In genomic region chr6:15373621-15374020, GRCm38 (mm10) we compare ENCODE assay signal across 13 mouse cellular contexts.
"Had no signal": no experiment of that assay in that cellular context is flagged by ENCODE, and none has a peak within 500 bp of the region (broad histone marks: within the 10 kb centered on the region; RNA-seq: fewer than 3 reads in every experiment).

No protein-coding gene starts in this region.

- H3K27me3 ChIP-seq: liver, embryonic 13.5 days; megakaryocyte, embryonic 14.5 days; midbrain, embryonic 12.5 days had no signal

- H3K4me3 ChIP-seq: left cerebral cortex, adult 2 months; limb, embryonic 10.5 days; liver, embryonic 13.5 days; megakaryocyte, embryonic 14.5 days; midbrain, embryonic 12.5 days had no signal

- H3K36me3 ChIP-seq: limb, embryonic 10.5 days; liver, embryonic 13.5 days; midbrain, embryonic 12.5 days had no signal

- H3K4me2 ChIP-seq: liver, embryonic 13.5 days; midbrain, embryonic 12.5 days had no signal

- H3K9me3 ChIP-seq: limb, embryonic 10.5 days; liver, embryonic 13.5 days; midbrain, embryonic 12.5 days had no signal

- H3K4me1 ChIP-seq: liver, embryonic 13.5 days; megakaryocyte, embryonic 14.5 days had no signal

- H3K9ac ChIP-seq: liver, embryonic 13.5 days; liver, postnatal 0 days; midbrain, embryonic 12.5 days had no signal

- DNase-seq: kidney, adult 9 months; kidney, postnatal 10 days; liver, embryonic 13.5 days; liver, postnatal 0 days; right cerebral cortex, postnatal 14 days; thymus, postnatal 4 days had no signal

- H3K27ac ChIP-seq: left cerebral cortex, adult 2 months; limb, embryonic 10.5 days; liver, embryonic 13.5 days; macrophage; midbrain, embryonic 12.5 days had no signal

- ATAC-seq: inflammation-experienced regulatory T-cells, adult 6 months; intestine, postnatal 0 days; liver, postnatal 0 days had no signal
